Mouse (Mus musculus) CH12.LX (cell line): ENCODE results near the gene Myo15. TPM values are rescaled to one million over a fixed set of nuclear protein-coding genes. Genes with fewer than 3 reads are reported as not detected.

ENCODE experiments used
- DNase-seq: peaks from one replicate; pipeline ENCODE4 v3.0.0-alpha.2; 2013; ENCODE audit errors: extremely low read depth
- H3K27ac ChIP-seq: 2 replicates; pipeline ENCODE4 v1.5.1; 2012; ENCODE audit warnings: low read depth, mild to moderate bottlenecking, control low read depth, moderate library complexity; ENCODE audit not compliant: insufficient read depth
- H3K27me3 ChIP-seq: replicated peaks from 2 replicates; pipeline ENCODE3; 2012; ENCODE audit warnings: inconsistent platforms
- H3K36me3 ChIP-seq, 2 experiments: replicated peaks in 1 of 2; 2 replicates each; pipeline versions ENCODE3 to v1.6.1; 2012; ENCODE audit warnings: inconsistent platforms in 1 of 2, low read length in 1 of 2, mild to moderate bottlenecking in 1 of 2, mixed read lengths in 1 of 2, moderate library complexity in 1 of 2; ENCODE audit not compliant: control insufficient read depth in 1 of 2, insufficient read depth in 1 of 2
- H3K4me1 ChIP-seq, 2 experiments: 2 replicates each; pipeline ENCODE4 v1.6.1; 2012; ENCODE audit warnings: inconsistent platforms in 1 of 2, moderate library complexity in 1 of 2; ENCODE audit not compliant: insufficient read depth in 2 of 2, control insufficient read depth in 1 of 2
- H3K4me2 ChIP-seq: 2 replicates; pipeline ENCODE4 v1.6.1; 2012; ENCODE audit warnings: low read depth, mild to moderate bottlenecking, control low read depth; ENCODE audit not compliant: poor library complexity, insufficient read depth, severe bottlenecking
- H3K4me3 ChIP-seq, 3 experiments: fragments of 150-350 bp in 1 of 3; sonication (generic) in 1 of 3; replicated peaks in 1 of 3; 2 replicates each; pipeline versions ENCODE3 to v1.5.1; 2011 to 2012; ENCODE audit warnings: low read depth in 2 of 3, low read length in 2 of 3, mild to moderate bottlenecking in 2 of 3, moderate library complexity in 2 of 3, control low read depth in 1 of 3, improper control_type of control experiment in 1 of 3, inconsistent platforms in 1 of 3, mixed read lengths in 1 of 3; ENCODE audit not compliant: poor library complexity in 1 of 3
- H3K79me2 ChIP-seq: replicated peaks from 2 replicates; pipeline ENCODE4 v1.6.1; 2012; ENCODE audit warnings: mild to moderate bottlenecking, moderate library complexity; ENCODE audit not compliant: control insufficient read depth, poor library complexity, insufficient read depth, severe bottlenecking; ENCODE audit errors: extremely low read depth
- H3K9ac ChIP-seq: 2 replicates; pipeline ENCODE4 v1.6.1; 2012; ENCODE audit warnings: low read depth, mild to moderate bottlenecking, control low read depth, moderate library complexity; ENCODE audit not compliant: insufficient read depth
- H3K9me3 ChIP-seq: replicated peaks from 2 replicates; pipeline ENCODE3; 2012; ENCODE audit warnings: low read length, inconsistent platforms, mixed read lengths
- BHLHE40 ChIP-seq: IDR thresholded peaks from 2 replicates; pipeline ENCODE4 v1.6.1; 2011; ENCODE audit warnings: mild to moderate bottlenecking, low read depth, low read length, improper control_type of control experiment
- CHD1 ChIP-seq: IDR thresholded peaks from 2 replicates; pipeline ENCODE4 v1.6.1; 2012; ENCODE audit warnings: low read depth, low read length, improper control_type of control experiment, inconsistent platforms
- CHD2 ChIP-seq: IDR thresholded peaks from 2 replicates; pipeline ENCODE4 v1.6.1; 2011; ENCODE audit warnings: low read length, improper control_type of control experiment
- E2F4 ChIP-seq: IDR thresholded peaks from 2 replicates; pipeline ENCODE4 v1.6.1; 2011; ENCODE audit warnings: low read depth, low read length, improper control_type of control experiment; ENCODE audit not compliant: insufficient replicate concordance
- EP300 ChIP-seq: IDR thresholded peaks from 2 replicates; pipeline ENCODE4 v1.6.1; 2011; ENCODE audit warnings: low read length, improper control_type of control experiment
- ETS1 ChIP-seq: conservative IDR thresholded peaks from 2 replicates; pipeline ENCODE4 v1.6.1; 2012; ENCODE audit warnings: low read depth, mild to moderate bottlenecking, inconsistent platforms, low read length, improper control_type of control experiment, moderate library complexity
- GABPA ChIP-seq: IDR thresholded peaks from 2 replicates; pipeline ENCODE4 v1.6.1; 2012; ENCODE audit warnings: low read depth, low read length, improper control_type of control experiment, inconsistent platforms; ENCODE audit not compliant: insufficient replicate concordance
- HCFC1 ChIP-seq: IDR thresholded peaks from 2 replicates; pipeline ENCODE4 v1.6.1; 2012; ENCODE audit warnings: low read depth, mild to moderate bottlenecking, inconsistent platforms, low read length, improper control_type of control experiment
- IRF4 ChIP-seq: IDR thresholded peaks from 2 replicates; pipeline ENCODE4 v1.6.1; 2014; ENCODE audit warnings: low read depth, mild to moderate bottlenecking, inconsistent platforms, low read length, improper control_type of control experiment
- JUND ChIP-seq: conservative IDR thresholded peaks from 2 replicates; pipeline ENCODE4 v1.6.1; 2011; ENCODE audit warnings: low read depth, low read length, improper control_type of control experiment
- KAT2A ChIP-seq: IDR thresholded peaks from 2 replicates; pipeline ENCODE4 v1.6.1; 2012; ENCODE audit warnings: low read length, improper control_type of control experiment, inconsistent platforms; ENCODE audit not compliant: insufficient replicate concordance
- MAZ ChIP-seq: IDR thresholded peaks from 2 replicates; pipeline ENCODE4 v1.6.1; 2012; ENCODE audit warnings: low read depth, mild to moderate bottlenecking, inconsistent platforms, low read length, improper control_type of control experiment, moderate library complexity
- MEF2A ChIP-seq: IDR thresholded peaks from 2 replicates; pipeline ENCODE4 v1.6.1; 2014; ENCODE audit warnings: low read depth, mild to moderate bottlenecking, inconsistent platforms, low read length, improper control_type of control experiment, borderline replicate concordance
- MXI1 ChIP-seq: IDR thresholded peaks from 2 replicates; pipeline ENCODE4 v1.6.1; 2011; ENCODE audit warnings: mild to moderate bottlenecking, low read depth, low read length, improper control_type of control experiment
- POLR2A ChIP-seq: IDR thresholded peaks from 2 replicates; pipeline ENCODE4 v1.6.1; 2011; ENCODE audit warnings: low read depth, mild to moderate bottlenecking, improper control_type of control experiment, low read length
- RCOR1 ChIP-seq: conservative IDR thresholded peaks from 2 replicates; pipeline ENCODE4 v1.6.1; 2012; ENCODE audit warnings: low read depth, mild to moderate bottlenecking, inconsistent platforms, low read length, improper control_type of control experiment
- SIN3A ChIP-seq: IDR thresholded peaks from 2 replicates; pipeline ENCODE4 v1.6.1; 2012; ENCODE audit warnings: low read length, improper control_type of control experiment, inconsistent platforms
- SMC3 ChIP-seq: IDR thresholded peaks from 2 replicates; pipeline ENCODE4 v1.6.1; 2011; ENCODE audit warnings: low read depth, low read length, improper control_type of control experiment
- TBP ChIP-seq: conservative IDR thresholded peaks from 2 replicates; pipeline ENCODE4 v1.6.1; 2011; ENCODE audit warnings: low read depth, low read length, improper control_type of control experiment
- TCF12 ChIP-seq: IDR thresholded peaks from 2 replicates; pipeline ENCODE4 v1.6.1; 2014; ENCODE audit warnings: low read depth, mild to moderate bottlenecking, inconsistent platforms, low read length, improper control_type of control experiment
- UBTF ChIP-seq: IDR thresholded peaks from 2 replicates; pipeline ENCODE4 v1.6.1; 2012; ENCODE audit warnings: low read depth, mild to moderate bottlenecking, inconsistent platforms, low read length, improper control_type of control experiment, moderate library complexity
- USF2 ChIP-seq: conservative IDR thresholded peaks from 2 replicates; pipeline ENCODE4 v1.6.1; 2011; ENCODE audit warnings: low read depth, low read length, improper control_type of control experiment
- ZKSCAN1 ChIP-seq: IDR thresholded peaks from 2 replicates; pipeline ENCODE4 v1.6.1; 2012; ENCODE audit warnings: low read depth, inconsistent platforms, low read length, improper control_type of control experiment, borderline replicate concordance
- ZMIZ1 ChIP-seq: IDR thresholded peaks from 2 replicates; pipeline ENCODE4 v1.6.1; 2012; ENCODE audit warnings: low read depth, mild to moderate bottlenecking, inconsistent platforms, low read length, improper control_type of control experiment
- ZNF384 ChIP-seq: IDR thresholded peaks from 2 replicates; pipeline ENCODE4 v1.6.1; 2012; ENCODE audit warnings: low read depth, low read length, improper control_type of control experiment, inconsistent platforms
- dilution Hi-C: fragments of 300-500 bp; cut with MboI; formaldehyde crosslinking; loops from 2 replicates; pipeline ENCODE4 v1.14.3; 2020; ENCODE audit warnings: low sequenced_read_pairs; ENCODE audit not compliant: extremely low pct_unique_long_range_greater_than_20kb, extremely low pct_ligation_motif_present
- in situ Hi-C: fragments of 300-500 bp; cut with MboI; formaldehyde crosslinking; loops from 3 replicates; pipeline ENCODE4 v1.14.3; 2019; ENCODE audit warnings: low sequenced_read_pairs, low pct_ligation_motif_present, low pct_unique_long_range_greater_than_20kb, mixed read lengths
- polyA plus RNA-seq: library from polyadenylated mRNA; unstranded; fragments of >175 nt; gene quantifications from 2 replicates; pipeline ENCODE4 v1.2.1, GENCODE M21; 2012; ENCODE audit warnings: low read depth; ENCODE audit not compliant: insufficient read length
- total RNA-seq, 2 experiments: library from RNA; depleted of rRNA; stranded (reverse); fragments of 300-350 nt in 1 of 2; fragments of >200 nt in 1 of 2; gene quantifications; 2 replicates each; pipeline ENCODE4 v1.2.3; 2012 to 2014

Gene Myo15
- total and polyA plus RNA-seq, 3 experiments: 0.01 to 0.13 (median 0.04) TPM

DNA sequence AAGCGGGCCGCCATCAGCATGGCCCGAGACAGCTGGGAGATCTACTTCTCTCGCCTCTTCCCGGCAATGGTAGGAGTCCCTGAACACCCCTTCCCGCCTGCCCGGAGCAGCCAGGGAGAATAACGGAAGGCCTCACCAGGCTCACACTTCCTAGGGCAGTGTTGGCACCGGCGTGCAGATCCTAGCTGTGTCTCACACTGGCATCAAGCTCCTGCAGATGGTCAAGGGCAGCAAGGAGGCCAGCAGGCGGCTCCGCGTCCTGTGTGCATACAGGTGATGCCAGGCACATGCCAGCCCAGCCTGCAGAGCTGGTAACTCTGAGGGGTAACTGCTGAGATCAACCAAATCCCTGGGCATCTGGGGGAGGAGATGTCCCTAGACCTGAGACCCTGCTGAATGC lies 38.1 kb downstream of the Myo15 start:
- Histone ChIP-seq H3K4me1 (no peaks in the 10 kb centered on the region), H3K4me2 (no peak overlapping the region), H3K9me3 (no peaks in the 10 kb centered on the region), H3K36me3 (no peaks in the 10 kb centered on the region), H3K4me3 (no peak overlapping the region), H3K27me3 (peaks cover 93% of the 10 kb centered on the region), H3K27ac (no peak overlapping the region), H3K79me2 (no peaks in the 10 kb centered on the region)
- dilution Hi-C loops (no loop called here), in situ Hi-C loops (no loop called here)
- DNase-seq: no peak
- no peak for TF ChIP-seq IRF4
- TF ChIP-seq TCF12: no peak
- no peak for TF ChIP-seq SIN3A
- no peak for TF ChIP-seq ZKSCAN1
- no peak for TF ChIP-seq KAT2A
- no peak for TF ChIP-seq MAZ
- no peak for TF ChIP-seq ZNF384
- no peak for TF ChIP-seq JUND
- TF ChIP-seq E2F4: no peak
- no peak for TF ChIP-seq GABPA
- TF ChIP-seq, all 38 proteins: peak for 0
- H3K9ac ChIP-seq: no peak overlapping the region

DNA sequence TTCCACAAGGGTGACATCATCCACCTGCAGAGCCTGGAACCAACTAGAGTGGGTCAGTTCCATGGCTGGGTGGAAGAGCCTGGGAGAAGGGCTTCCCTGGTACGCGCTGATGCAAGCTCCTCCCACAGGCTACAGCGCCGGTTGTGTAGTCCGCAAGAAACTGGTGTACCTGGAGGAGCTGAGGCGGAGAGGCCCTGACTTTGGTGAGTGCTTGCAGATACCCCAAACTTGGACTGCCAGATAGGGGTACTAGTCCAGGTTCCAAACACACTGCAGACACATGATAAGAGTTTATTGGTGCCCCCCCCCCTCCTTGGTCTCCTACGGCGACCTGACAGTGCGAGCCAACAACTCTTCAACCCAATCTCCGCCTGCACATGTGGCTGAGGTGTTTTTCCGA lies 39.8 kb downstream of the Myo15 start:
- Histone ChIP-seq H3K27ac (no peak overlapping the region), H3K27me3 (peaks cover 82% of the 10 kb centered on the region), H3K9ac (no peak overlapping the region), H3K79me2 (no peaks in the 10 kb centered on the region), H3K4me1 (no peaks in the 10 kb centered on the region), H3K4me3 (no peak overlapping the region), H3K36me3 (no peaks in the 10 kb centered on the region), H3K4me2 (no peak overlapping the region), H3K9me3 (no peaks in the 10 kb centered on the region)
- in situ Hi-C loops (no loop called here), dilution Hi-C loops (no loop called here)
- TF ChIP-seq ZNF384: no peak
- TF ChIP-seq CHD2: no peak
- TF ChIP-seq JUND: no peak
- DNase-seq: no peak

DNA sequence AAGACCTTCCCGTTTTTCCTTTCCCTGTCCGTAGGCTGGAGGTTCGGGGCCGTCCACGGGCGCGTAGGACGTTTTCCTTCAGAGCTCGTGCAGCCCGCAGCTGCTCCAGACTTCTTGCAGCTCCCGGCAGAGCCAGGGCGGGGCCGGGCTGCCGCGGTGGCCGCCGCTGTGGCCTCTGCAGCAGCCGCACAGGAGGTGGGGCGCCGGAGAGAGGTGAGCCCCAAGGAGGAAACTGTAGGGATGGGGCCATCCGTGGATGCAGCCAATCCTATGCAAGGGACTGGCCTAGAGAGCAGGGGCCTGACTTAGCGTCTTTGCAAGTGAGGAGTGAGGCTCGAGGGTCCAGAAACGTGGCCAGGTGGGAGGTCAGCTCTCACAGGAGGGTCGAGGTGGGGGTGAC lies 40.4 kb downstream of the Myo15 start:
- Histone ChIP-seq H3K9me3 (no peaks in the 10 kb centered on the region), H3K27me3 (peaks cover 79% of the 10 kb centered on the region), H3K36me3 (no peaks in the 10 kb centered on the region), H3K4me2 (no peak overlapping the region), H3K4me1 (no peaks in the 10 kb centered on the region), H3K27ac (no peak overlapping the region), H3K79me2 (no peaks in the 10 kb centered on the region), H3K9ac (no peak overlapping the region), H3K4me3 (no peak overlapping the region)
- in situ Hi-C loops: no loop called here
- DNase-seq: no peak
- TF ChIP-seq EP300 (no peak), CHD2 (no peak), MEF2A (no peak), HCFC1 (no peak), UBTF (no peak), TBP (no peak), CHD1 (no peak), BHLHE40 (no peak), ZMIZ1 (no peak), USF2 (no peak), SMC3 (no peak), GABPA (no peak), ETS1 (no peak), POLR2A (no peak), RCOR1 (no peak), MXI1 (no peak)
- dilution Hi-C loops: no loop called here
